Mouse (Mus musculus) megakaryocyte, embryonic 14.5 days (primary cell): ENCODE results near the gene Hadh. TPM values are rescaled to one million over a fixed set of nuclear protein-coding genes. Genes with fewer than 3 reads are reported as not detected.

Source experiments
- H3K27me3 ChIP-seq: replicated peaks from 2 replicates; pipeline ENCODE3; 2012; ENCODE audit warnings: inconsistent platforms
- H3K36me3 ChIP-seq: replicated peaks from 2 replicates; pipeline ENCODE3; 2012; ENCODE audit warnings: low read length, inconsistent platforms, mixed read lengths
- H3K4me1 ChIP-seq: 2 replicates; pipeline ENCODE4 v1.6.1; 2012; ENCODE audit warnings: inconsistent platforms
- H3K4me3 ChIP-seq: replicated peaks from 2 replicates; pipeline ENCODE3; 2012; ENCODE audit warnings: moderate library complexity, mild to moderate bottlenecking, inconsistent platforms
- H3K9me3 ChIP-seq: 2 replicates; pipeline ENCODE4 v1.6.1; 2012; ENCODE audit warnings: inconsistent platforms
- FLI1 ChIP-seq: IDR thresholded peaks from 2 replicates; pipeline ENCODE4 v1.6.1; 2012; ENCODE audit warnings: low read length, inconsistent platforms, mixed read lengths
- GATA1 ChIP-seq: IDR thresholded peaks from 3 replicates; pipeline ENCODE4 v1.6.1; 2012; ENCODE audit warnings: mixed read lengths, low read length, inconsistent platforms, borderline replicate concordance
- polyA plus RNA-seq: library from polyadenylated mRNA; stranded (reverse); fragments of >175 nt; gene quantifications from 2 replicates; pipeline ENCODE4 v1.2.3, GENCODE M21; 2012; ENCODE audit warnings: low replicate concordance; ENCODE audit not compliant: insufficient read depth

The Hadh gene
- polyA plus RNA-seq, 1 experiment, result 16.7 TPM

- Histone ChIP-seq H3K27me3 (no peaks in the 10 kb centered on the region), H3K4me1 (peaks cover 5% of the 10 kb centered on the region), H3K4me3 (no peak overlapping the region), H3K9me3 (peaks cover 27% of the 10 kb centered on the region), H3K36me3 (peaks cover 24% of the 10 kb centered on the region)
- no peak for TF ChIP-seq GATA1
- TF ChIP-seq FLI1, result no peak
Measured at GRCm38 (mm10) chr3:131255399-131255981, 16.4 kb downstream of the Hadh start.

DNA sequence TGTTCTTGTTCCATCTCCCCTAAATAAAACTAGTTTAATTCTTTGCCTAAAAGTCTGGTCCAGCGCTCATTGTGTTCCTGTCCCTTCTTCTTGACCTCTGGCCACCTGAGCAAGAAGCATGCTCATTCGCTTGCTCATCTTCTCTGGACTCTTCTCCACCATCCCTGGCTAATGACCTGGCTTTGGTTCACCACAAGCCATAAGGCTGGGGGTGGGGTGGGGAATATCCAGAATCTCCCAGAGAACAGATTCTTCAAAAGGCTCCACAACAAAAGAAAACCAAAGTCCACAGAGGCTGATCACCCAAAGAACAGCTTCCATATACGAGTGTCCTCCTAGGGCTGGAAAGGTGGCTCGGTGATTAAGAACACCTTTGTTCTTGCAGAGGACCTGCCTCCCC lies 16.9 kb downstream of the Hadh start:
- TF ChIP-seq GATA1 (no peak), FLI1 (no peak)
- Histone ChIP-seq H3K36me3 (peaks cover 22% of the 10 kb centered on the region), H3K9me3 (peaks cover 25% of the 10 kb centered on the region), H3K4me3 (no peak overlapping the region), H3K4me1 (peaks cover 7% of the 10 kb centered on the region), H3K27me3 (no peaks in the 10 kb centered on the region)

DNA sequence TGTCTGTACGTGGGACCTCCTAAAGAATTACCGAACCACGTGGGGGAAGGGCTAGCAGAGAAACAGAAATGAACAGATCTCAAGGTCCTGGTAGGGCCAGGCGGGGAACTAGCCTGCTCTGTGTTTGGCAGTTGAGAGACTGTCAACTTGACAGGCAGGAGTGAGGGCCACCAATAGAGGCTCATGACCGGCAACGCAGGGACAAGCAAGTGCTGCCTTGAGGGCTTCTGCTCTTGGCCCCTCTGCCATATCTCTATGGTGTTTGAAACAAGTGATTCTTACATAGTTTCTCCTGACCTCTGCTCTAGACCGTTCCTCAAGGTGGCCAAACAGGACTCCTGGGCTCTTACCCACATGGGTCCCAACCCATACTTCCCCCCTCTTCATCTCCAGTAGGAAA lies 20.3 kb downstream of the Hadh start:
- H3K9me3 ChIP-seq, result peaks cover 25% of the 10 kb centered on the region
- peaks cover 54% of the 10 kb centered on the region for H3K36me3 ChIP-seq
- H3K27me3 ChIP-seq, result no peaks in the 10 kb centered on the region
- peaks cover 7% of the 10 kb centered on the region for H3K4me1 ChIP-seq
- TF ChIP-seq GATA1, result no peak
- no peak for TF ChIP-seq FLI1
- no peak overlapping the region for H3K4me3 ChIP-seq

DNA sequence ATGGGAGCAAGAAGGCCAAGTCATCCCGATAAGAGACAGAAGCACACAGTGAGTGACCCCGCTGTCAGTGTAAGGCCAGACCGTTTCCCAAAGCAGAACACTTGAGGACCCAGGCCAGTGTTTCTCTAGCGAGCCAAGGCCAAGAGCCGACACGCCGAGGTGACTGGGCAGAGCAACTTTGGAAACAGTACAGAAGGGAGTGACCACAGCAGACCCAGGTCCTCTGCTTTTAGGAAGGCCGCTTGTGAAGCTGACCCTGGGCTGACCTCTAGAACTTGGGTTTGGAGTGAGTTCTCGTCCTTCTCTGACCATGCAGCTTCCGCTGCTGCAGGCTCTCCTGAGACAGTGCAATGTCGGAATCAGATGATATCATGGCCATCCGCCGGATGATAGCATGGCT lies 20.9 kb downstream of the Hadh start:
- no peak overlapping the region for H3K4me3 ChIP-seq
- H3K36me3 ChIP-seq, result peaks cover 58% of the 10 kb centered on the region
- TF ChIP-seq FLI1 (no peak), GATA1 (no peak)
- H3K9me3 ChIP-seq, result peaks cover 25% of the 10 kb centered on the region
- peaks cover 7% of the 10 kb centered on the region for H3K4me1 ChIP-seq
- H3K27me3 ChIP-seq, result no peaks in the 10 kb centered on the region

- H3K36me3 ChIP-seq, result peaks cover 59% of the 10 kb centered on the region
Measured at GRCm38 (mm10) chr3:131250283-131250682, 21.6 kb downstream of the Hadh start.

DNA sequence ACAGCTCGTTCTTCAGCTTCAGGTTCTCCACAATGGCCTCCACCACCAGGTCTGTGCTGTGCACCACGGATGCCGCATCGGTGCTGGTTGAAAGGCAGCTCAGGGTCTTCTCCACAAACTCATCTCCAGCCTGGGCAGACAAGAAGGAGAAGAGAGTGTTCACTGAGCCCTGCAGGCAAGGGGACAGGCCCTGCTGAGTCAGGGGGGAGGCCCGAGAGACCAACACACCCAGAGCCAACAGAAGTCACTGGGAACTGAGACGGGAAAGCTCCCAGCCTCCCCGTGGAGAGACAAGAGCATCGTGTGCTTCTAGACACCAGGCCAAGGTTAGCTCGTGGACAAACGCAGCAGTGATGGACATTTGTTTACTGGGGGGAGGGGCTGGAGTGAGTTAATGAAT lies 23.5 kb downstream of the Hadh start:
- TF ChIP-seq GATA1 (no peak), FLI1 (no peak)
- Histone ChIP-seq H3K4me1 (peaks cover 11% of the 10 kb centered on the region), H3K9me3 (peaks cover 2% of the 10 kb centered on the region), H3K36me3 (peaks cover 62% of the 10 kb centered on the region), H3K4me3 (no peak overlapping the region), H3K27me3 (no peaks in the 10 kb centered on the region)

More at GRCm38 (mm10) chr3:131250283-131250682, 21.6 kb downstream of the Hadh start:
- H3K9me3 ChIP-seq, result peaks cover 19% of the 10 kb centered on the region
- H3K4me1 ChIP-seq, result peaks cover 7% of the 10 kb centered on the region
- no peaks in the 10 kb centered on the region for H3K27me3 ChIP-seq
- no peak overlapping the region for H3K4me3 ChIP-seq
- TF ChIP-seq GATA1, result no peak
- TF ChIP-seq FLI1, result no peak

- Histone ChIP-seq H3K36me3 (peaks cover 65% of the 10 kb centered on the region), H3K9me3 (no peaks in the 10 kb centered on the region), H3K27me3 (no peaks in the 10 kb centered on the region), H3K4me3 (no peak overlapping the region), H3K4me1 (peaks cover 11% of the 10 kb centered on the region)
- no peak for TF ChIP-seq GATA1
- TF ChIP-seq FLI1, result no peak
Measured at GRCm38 (mm10) chr3:131247851-131248250, 24.1 kb downstream of the Hadh start.

GRCm38 (mm10) chr3:131247447-131247846 lies 24.5 kb downstream of the Hadh start:
- Histone ChIP-seq H3K9me3 (no peaks in the 10 kb centered on the region), H3K4me1 (peaks cover 11% of the 10 kb centered on the region), H3K4me3 (no peak overlapping the region), H3K36me3 (peaks cover 65% of the 10 kb centered on the region), H3K27me3 (no peaks in the 10 kb centered on the region)
- TF ChIP-seq GATA1 (no peak), FLI1 (no peak)

- H3K36me3 ChIP-seq, result peaks cover 68% of the 10 kb centered on the region
- no peaks in the 10 kb centered on the region for H3K27me3 ChIP-seq
- peaks cover 11% of the 10 kb centered on the region for H3K4me1 ChIP-seq
- H3K4me3 ChIP-seq, result no peak overlapping the region
- TF ChIP-seq FLI1 (no peak), GATA1 (no peak)
- H3K9me3 ChIP-seq, result no peaks in the 10 kb centered on the region
Measured at GRCm38 (mm10) chr3:131246579-131247046, 25.3 kb downstream of the Hadh start.

GRCm38 (mm10) chr3:131245766-131246578 lies 25.9 kb downstream of the Hadh start:
- H3K4me1 ChIP-seq, result peaks cover 11% of the 10 kb centered on the region
- no peaks in the 10 kb centered on the region for H3K9me3 ChIP-seq
- H3K27me3 ChIP-seq, result no peaks in the 10 kb centered on the region
- H3K36me3 ChIP-seq, result peaks cover 70% of the 10 kb centered on the region
- TF ChIP-seq GATA1 (no peak), FLI1 (no peak)
- H3K4me3 ChIP-seq, result no peak overlapping the region
